Mouse (Mus musculus) left cerebral cortex, postnatal 4 days (tissue): ENCODE data around the gene Trim2. TPM values are rescaled to one million over a fixed set of nuclear protein-coding genes. Genes with fewer than 3 reads are reported as not detected.
A peak's percentile ranks its signal among the peaks of the same experiment; 100 is the strongest.

Source experiments
- DNase-seq: peaks from one replicate; pipeline ENCODE4 v3.0.0-alpha.2; 2022
- intact Hi-C: fragments of 180-260 bp; cut with DNase I; formaldehyde crosslinking; loops from one replicate; pipeline ENCODE4 v1.15.1; 2025
- total RNA-seq, 2 experiments: library from RNA; stranded (reverse); gene quantifications; 2 replicates each; pipeline ENCODE4 v1.2.3; 2021

Trim2 gene
- total RNA-seq, result 100 to 1,000 TPM; 331 to 352 TPM

DNA sequence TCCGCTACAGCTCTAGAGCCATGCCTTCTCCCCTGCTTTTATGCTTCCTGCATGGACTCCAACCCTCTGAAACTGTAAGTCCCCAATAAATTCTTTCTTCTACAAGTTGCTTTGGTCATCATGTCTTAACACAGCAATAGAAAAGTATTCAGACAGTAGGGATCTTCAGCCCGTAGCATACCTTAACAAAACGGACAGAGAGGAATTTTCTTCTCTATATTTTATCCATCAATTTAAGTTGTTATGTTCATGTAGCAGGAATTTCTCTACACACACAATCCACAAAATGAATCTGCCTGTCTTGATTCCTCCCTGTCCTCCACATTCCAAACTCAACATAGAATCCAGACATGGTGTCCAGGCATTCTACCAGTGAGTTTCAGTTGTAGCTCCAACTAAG is at the start of gene Trim2:
Gene Trim2 (minus strand): TSS at position 101 of the 400 bp plus-strand sequence.
- intact Hi-C loops, result no loop called here
- DNase-seq, result no peak

DNA sequence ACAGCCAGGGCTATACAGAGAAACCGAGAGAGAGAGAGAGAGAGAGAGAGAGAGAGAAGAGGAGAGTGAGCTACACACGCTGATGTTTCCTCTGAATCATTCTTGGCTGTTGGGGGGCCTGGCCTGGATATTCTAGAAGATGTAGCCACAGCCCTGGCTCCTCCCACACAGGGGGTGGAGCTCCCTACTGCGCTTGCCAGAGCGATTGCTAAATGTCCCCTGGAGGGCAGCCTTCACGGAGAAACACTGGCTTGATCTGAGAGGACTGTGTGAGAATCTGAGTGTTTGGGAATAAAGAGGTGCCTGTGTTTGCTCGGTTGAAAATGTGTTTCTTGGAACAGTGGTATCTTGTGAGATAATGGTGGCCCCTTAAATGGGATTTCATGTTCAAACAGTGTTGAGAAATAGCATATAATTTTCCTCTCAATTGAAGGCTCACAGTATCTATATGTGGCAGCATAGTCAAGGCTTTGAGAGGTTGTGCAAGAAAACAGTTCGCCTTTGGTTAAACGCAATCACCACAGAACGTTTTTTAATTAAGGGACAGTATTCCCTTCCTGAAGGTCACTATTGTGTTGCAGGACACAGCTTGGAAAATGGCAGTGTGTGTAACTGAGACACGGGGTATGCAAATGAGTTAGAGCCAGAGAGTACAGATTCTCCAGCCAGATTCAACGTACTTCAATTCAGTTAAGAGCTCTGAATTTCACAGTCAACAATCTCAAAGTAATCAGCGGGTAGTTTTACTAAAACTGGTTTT is 49.4 kb upstream of the Trim2 start:
- peak; percentile 24 for DNase-seq
- intact Hi-C loops, result no loop called here

DNA sequence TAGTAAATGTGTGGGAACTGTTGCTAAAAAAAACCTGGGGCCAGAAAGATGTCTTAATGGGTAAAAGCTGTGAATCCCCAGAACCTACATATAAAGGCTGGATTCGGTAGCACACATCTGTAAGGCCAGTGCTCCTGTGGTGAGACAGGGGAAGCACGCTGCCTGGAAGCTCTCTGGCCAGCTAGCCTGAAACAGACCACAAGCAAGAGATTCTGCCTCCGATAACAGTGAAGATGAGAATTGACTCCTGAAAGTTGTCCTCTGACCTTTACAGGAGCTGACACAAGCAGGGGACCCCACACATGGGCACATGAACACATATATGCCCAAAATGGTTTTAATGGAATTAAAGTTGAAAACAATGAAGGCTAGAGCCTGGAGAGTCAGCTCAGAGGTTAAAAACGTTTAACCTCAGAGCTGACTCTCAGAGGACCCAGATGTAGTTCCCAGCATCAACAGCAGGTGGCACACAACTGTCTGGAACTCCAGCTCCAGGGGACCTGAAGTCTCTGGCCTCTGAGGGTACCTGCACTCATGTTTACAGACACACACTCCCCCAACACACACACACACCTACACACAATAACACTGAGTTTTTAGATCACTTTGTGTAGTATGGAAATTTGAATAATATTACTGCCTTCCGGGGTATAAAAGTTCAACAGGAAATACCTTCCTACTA is 45.8 kb upstream of the Trim2 start:
- DNase-seq, result peak; percentile 77
- intact Hi-C loops, result no loop called here

- intact Hi-C loops, result no loop called here
- DNase-seq, result no peak
Observed at GRCm38 (mm10) chr3:84350311-84350710, 43.6 kb upstream of the Trim2 start.

- intact Hi-C loops, result loop anchor here (10.0 kb wide), 1 partner anchor 195 kb away; no protein-coding TSS in a partner anchor
Observed at GRCm38 (mm10) chr3:84349771-84350170, 43.1 kb upstream of the Trim2 start.

DNA sequence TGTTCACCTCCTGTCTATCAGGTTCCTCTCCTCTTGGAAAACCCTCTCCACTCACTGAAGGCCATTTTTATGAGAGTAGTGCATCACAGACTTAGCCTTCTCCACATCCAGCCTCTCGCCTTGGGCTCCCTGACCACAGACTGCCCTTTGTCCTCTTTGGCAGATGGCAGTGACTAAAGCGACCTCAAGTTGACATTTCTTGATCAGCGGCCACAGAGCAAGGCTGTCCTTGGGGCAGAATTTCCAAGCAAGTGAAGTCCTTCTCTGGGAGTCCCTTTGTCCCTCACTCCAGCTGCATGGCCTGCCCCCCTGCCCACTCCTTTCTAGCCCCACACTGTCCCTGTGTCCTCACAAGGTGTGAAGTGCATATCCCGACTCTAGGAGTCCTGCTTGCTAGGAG is 40.7 kb upstream of the Trim2 start:
- DNase-seq, result no peak
- intact Hi-C loops, result loop anchor here (10.0 kb wide), 1 partner anchor 197 kb away; no protein-coding TSS in a partner anchor

More at GRCm38 (mm10) chr3:84349771-84350170, 43.1 kb upstream of the Trim2 start:
- no peak for DNase-seq

GRCm38 (mm10) chr3:84346456-84347150 is 39.9 kb upstream of the Trim2 start:
- peak; percentile 22 for DNase-seq
- intact Hi-C loops, result loop anchor here (10.0 kb wide), 1 partner anchor 198 kb away; no protein-coding TSS in a partner anchor

GRCm38 (mm10) chr3:84345646-84345980 is 38.9 kb upstream of the Trim2 start:
- intact Hi-C loops, result loop anchor here (10.0 kb wide), 1 partner anchor 199 kb away; no protein-coding TSS in a partner anchor
- peak; percentile 36 for DNase-seq

GRCm38 (mm10) chr3:84344725-84345645 is 38.3 kb upstream of the Trim2 start:
- intact Hi-C loops, result loop anchor here (10.0 kb wide), 1 partner anchor 200 kb away; no protein-coding TSS in a partner anchor

DNA sequence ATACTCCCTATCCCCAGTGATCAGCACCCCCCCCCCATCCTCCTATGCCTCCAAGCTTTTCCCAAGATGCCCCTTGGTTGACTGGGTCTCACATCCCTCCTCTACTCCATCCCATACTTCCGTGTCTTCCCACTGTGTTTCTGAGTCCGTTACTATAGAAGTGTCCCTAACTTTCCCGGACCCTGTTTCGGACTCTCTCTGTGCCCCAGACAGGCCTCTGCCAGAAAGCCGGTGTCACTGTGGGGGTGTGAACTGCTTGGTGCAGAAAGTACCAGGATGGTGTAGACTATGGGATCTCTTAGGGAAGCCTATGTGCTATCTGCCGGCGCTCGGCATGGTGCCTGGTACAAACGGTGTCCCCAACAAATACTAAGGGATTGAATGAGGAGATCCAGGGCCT is 36.4 kb upstream of the Trim2 start:
- intact Hi-C loops, result loop anchor here (10.0 kb wide), 1 partner anchor 202 kb away; no protein-coding TSS in a partner anchor
- no peak for DNase-seq

More at GRCm38 (mm10) chr3:84344725-84345645, 38.3 kb upstream of the Trim2 start:
- peak; percentile 87 for DNase-seq

GRCm38 (mm10) chr3:84341811-84342210 is 35.1 kb upstream of the Trim2 start:
- no peak for DNase-seq
- intact Hi-C loops, result loop anchor here (10.0 kb wide), 1 partner anchor 203 kb away; no protein-coding TSS in a partner anchor

- DNase-seq, result no peak
- intact Hi-C loops, result no loop called here
Observed at GRCm38 (mm10) chr3:84337585-84337984, 30.9 kb upstream of the Trim2 start.

GRCm38 (mm10) chr3:84336342-84336741 is 29.7 kb upstream of the Trim2 start:
- DNase-seq, result no peak

DNA sequence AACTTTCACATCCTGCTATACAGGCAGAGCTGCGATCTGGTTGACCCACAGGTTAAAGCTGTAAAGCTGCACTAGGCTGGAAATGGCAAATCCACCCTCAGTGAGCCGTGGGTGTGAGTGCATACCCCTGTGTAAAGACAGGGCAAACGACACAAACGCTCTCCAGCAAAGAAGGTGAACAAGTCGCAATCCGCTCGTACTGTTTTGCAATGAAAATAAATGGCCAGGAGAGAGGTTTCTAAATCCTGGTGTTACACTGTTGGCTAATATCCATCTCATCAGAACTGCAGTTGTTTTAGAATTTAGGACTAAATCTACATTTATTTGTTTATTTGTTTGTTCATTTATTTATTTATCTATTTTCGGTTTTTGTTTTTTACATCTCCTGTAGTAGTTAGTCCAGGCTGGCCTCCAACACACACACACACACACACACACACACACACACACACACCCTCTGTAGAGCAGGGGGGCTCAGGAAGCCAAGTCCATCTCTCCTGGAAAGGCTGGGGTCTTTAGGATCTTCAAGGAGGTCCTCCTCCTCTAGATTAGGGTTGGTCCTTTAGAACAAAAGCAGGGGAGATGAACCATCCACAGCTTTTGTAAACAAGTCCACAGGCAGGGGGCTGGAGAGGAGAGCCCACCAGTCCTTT is 28.9 kb upstream of the Trim2 start:
- DNase-seq, result no peak
- intact Hi-C loops, result no loop called here

More at GRCm38 (mm10) chr3:84336342-84336741, 29.7 kb upstream of the Trim2 start:
- intact Hi-C loops, result no loop called here

DNA sequence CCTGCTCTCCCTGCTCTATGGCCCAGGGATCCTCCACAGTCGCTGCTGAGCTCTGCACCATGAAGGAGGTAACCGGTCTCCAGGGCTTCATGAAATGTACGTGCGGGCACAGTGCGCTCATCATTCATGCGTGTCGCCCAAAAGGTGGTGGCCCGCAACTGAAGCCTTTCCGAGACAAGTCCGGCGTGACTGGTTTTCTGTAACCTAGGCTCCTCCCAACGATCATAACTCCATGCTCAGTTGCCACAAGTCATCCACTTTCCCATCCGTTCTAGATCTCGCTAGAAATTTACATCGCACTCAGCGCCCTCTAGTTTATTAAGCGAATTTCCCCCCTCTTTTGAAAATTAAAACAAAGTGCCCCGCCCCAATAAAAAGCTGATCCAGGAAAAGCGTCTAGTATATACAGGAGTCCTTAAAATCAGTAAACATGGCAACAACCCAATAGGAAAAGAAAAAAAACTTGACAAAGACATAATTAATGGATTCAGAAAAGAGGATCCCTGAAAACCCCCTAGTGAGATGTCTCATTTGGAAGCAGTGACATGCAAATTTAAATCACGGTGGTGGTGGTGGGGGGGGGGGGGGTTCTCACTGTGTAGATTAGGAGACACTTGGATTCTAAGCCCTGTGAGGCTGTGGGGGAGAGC is 28.2 kb upstream of the Trim2 start:
- no peak for DNase-seq
- intact Hi-C loops, result no loop called here

DNA sequence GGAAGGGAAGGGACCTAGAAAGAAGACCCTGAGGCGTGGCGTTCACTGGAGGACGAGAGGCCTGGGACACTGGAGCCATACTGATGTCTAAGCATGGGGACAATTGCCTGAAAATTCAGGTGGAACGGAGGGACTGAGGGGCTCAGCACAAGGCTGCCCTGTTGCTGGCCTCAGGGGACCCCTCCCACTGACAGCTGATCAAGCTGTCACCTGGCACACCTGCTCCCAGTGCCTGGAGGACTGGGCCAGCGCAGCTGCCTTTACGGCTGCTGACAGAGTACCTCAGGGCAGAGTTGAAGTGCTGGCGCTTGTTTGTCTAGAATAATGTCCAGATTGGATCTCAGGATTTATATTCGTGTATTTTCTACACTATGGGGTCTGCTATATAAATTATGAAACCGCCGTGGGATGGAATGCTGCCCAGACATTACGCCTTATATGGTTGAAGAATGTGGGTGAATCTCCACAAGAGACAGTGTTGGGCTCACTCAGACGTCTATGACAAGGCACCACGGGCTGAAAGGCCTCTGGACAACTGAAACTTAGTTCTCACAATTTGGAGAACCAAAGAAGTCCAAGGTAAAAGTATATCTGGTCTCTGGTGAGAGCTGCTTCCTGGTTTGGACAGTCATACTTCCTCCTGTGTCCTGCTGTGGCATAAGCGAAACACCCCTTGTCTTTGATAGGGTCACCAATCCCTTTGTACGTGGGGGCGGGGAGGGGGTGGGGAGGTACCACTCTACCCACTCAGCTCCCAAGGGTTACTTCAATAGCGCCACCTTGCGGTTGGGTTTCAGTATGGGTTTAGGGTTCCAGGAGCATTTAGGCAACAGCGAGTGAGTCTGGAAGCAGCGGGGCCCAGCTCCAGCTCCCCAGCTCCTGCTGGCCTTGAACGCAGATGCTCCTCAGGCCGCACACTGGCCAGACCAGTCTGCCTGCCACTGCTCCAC is 27.0 kb upstream of the Trim2 start:
- DNase-seq, result peak; percentile 70
- intact Hi-C loops, result no loop called here

DNA sequence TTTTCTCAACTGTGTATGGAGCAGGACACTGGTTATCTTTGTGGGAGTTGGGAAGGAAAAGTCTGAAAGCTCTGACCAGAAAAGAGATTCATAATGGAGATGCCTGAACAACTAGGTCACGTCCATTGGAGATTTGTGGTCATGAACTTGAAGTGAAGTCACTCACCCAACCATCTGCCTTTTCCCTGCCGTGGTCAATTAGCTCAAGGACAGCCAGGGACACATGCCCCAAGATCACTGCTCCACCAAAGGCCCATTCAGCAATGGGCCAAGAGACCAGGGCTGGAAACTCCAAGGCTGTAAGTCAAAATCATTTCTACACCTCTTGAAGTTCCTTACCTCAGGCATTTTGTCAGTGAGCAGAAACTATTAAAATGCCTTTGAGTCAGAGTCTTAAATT is 23.5 kb upstream of the Trim2 start:
- intact Hi-C loops, result no loop called here

GRCm38 (mm10) chr3:84324967-84325441 is 18.3 kb upstream of the Trim2 start:
- no peak for DNase-seq
- intact Hi-C loops, result no loop called here

More for the DNA sequence above, 23.5 kb upstream of the Trim2 start:
- no peak for DNase-seq
